Mouse (Mus musculus) left cerebral cortex, postnatal 14 days (tissue): Measurements from ENCODE around the gene Cdk6. TPM values are rescaled to one million over a fixed set of nuclear protein-coding genes. Genes with fewer than 3 reads are reported as not detected.
A peak's percentile ranks its signal among the peaks of the same experiment; 100 is the strongest.

ENCODE experiments used
- DNase-seq, 2 experiments: peaks; one replicate each; pipeline ENCODE4 v3.0.0; 2021 to 2022; ENCODE audit warnings: low spot score in 2 of 2, mixed read lengths in 1 of 2
- intact Hi-C: fragments of 180-260 bp; cut with DNase I; formaldehyde crosslinking; loops from one replicate; pipeline ENCODE4 v1.15.1; 2025
- total RNA-seq, 2 experiments: library from RNA; stranded (reverse); gene quantifications; 2 replicates each; pipeline ENCODE4 v1.2.3; 2021

Cdk6 gene
- total RNA-seq, 2 experiments from 2014 or later: 7.5 to 8.6 TPM

DNA sequence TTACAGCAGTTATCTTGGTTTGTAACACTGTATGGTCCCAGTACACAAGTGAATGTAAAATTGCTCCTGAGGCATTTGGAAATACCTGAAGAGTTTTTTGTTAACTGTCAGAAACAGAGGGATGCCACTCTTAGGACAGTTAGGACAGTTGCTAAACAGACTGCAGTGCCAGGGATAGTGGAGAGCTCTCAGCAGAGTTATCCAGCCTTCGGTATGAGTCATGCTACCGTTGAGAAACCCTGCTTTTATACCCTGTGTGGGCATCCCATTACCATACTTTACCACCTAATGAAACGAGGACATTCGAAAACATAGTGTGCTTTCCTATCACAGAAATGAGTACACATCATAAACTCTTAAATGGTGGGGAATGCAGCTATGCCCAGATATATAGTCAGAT, 25.8 kb downstream of the Cdk6 start:
- no peak for DNase-seq
- intact Hi-C loops: no loop called here

DNA sequence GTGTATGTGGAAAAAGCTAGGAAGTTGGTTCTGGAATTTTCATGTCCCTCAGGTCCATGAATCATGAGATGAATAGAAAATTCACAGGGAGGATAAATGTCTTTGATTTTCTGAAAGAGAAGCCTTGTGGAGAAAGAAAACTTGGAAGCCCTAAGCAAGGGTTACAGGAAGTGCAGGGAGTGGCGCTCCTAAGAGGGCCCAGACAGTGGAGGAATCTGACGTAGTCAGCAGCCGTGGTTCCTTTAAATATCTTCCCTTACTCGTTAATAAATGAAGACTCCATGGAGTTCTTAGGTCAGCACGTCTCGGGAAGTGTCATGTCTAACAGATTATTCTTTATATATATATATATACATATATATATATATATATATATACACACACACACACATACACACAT, 28.0 kb downstream of the Cdk6 start:
- no peak for DNase-seq
- intact Hi-C loops: no loop called here

DNA sequence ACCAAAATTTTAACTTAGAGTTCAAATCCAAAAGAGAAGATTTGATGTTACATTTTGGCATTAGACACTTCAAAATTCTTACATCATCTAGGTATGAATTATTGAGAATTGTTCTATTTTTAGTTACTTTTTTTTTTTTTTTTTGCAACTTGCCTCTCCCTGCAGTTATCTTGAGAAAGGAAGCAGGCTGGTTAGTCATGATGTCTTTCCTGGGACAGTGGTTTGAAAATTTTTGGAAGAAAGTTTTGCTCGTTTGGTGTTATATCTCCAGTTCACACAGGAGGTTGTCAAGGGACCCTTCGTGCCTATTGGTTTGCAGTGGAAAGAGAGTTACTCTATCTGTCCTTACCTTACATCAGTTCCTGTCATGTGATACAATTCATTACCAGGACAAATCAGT, 29.9 kb downstream of the Cdk6 start:
- intact Hi-C loops: no loop called here
- DNase-seq: no peak

DNA sequence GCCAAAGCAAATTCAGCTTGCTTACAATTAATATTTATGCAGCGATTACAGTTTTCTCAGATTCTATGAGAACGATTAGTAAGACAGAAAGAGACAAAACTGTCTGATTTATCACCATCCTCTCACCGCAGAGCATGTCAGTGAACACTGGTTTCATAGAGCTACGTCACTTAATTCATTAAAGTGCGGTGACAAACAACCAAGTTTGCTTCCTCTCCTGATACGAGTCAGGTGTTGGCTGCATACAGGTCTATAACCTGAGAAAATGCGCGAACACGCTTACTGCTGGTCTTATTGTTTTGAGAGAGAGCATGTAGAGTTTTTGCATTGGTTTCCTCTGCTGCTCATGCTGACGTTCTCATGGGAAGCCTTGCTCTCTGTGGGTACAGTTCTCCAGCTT, 31.9 kb downstream of the Cdk6 start:
- DNase-seq: no peak
- intact Hi-C loops: no loop called here

DNA sequence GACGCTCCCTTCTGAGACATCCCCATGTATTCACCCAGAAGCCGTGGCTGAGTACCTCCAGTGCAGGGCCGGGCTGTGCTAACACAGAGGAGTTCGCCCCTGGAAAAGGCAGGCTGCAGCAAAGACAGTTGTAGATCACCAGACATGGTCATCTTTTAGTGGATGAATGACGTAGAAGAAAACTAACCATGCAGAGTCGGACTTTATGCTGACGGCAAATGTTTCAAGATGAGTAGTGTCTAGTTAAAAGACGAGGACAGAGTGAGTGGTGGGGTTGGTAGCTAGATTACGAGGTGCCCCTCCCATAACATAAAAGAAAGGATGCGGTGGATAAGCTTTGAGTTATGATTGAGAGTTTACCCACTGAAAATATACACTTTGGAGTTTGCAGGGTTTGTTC, 33.5 kb downstream of the Cdk6 start:
- intact Hi-C loops: no loop called here
- DNase-seq: no peak

DNA sequence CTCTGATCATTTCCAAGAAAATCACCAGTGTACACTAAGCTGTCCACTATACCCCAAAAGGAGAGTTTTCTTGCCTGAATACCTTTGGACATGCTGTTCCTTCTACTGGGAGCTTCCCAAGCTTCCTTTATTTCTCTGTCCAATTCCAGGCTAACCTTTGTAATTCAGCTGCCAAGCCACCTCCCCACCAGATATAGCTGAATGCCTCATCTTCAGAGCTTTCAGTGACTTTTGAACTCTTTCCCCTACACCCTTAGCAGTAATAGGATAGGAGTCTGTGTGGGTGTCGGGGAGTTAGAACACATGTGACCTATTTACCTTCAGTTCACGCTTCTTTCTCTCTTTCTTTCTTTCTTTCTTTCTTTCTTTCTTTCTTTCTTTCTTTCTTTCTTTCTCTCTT, 34.9 kb downstream of the Cdk6 start:
- DNase-seq: no peak
- intact Hi-C loops: no loop called here

DNA sequence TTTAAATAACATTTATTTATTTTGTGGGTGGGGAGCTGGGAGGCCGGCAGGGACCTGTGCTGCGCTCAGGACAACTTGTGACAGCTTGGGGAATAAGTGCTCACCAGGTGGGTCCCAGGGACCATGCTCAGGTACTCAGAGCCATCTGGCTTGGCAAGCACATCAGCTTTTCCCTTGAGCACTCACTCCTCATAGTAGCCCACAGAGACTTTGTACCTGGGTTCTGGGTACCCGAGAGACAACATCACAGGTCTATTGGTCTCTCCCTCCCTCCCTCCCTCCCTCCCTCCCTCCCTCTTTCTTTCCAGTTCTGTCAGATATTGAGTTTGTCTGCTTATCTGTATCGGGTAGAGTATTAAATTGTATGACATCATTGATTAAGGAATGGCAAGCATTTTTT, 38.0 kb downstream of the Cdk6 start:
- intact Hi-C loops: no loop called here
- DNase-seq: no peak

DNA sequence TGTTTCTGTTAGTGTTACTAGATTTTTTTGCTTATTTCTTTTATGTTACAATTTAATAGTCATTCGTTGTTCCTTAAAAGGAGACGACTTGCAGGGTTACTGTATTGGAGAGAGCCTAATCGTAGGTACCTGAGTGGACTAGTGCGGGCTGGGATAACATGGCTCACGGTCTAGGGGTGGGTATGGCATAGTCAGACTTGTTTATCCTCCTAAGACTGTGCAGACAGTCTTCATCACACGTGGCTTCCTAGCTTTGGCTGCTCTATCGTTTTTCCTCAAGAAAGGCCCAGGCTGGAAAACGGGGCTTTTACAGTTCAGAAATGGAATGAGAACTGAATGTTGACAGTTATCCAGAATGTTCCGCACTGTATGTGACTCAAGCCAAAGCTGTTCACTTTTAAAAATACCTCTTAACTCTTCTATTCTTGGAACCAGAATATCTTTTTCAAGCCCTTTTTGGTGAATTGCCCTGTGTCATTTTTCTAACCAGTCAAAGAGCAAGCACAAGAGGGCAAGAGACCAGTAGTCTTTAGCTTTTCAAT, 39.5 kb downstream of the Cdk6 start:
- intact Hi-C loops: loop anchor here (10.0 kb wide), 1 partner anchor 54 kb away; no protein-coding TSS in a partner anchor
- peak in 1 of 2 experiments; percentile 34 for DNase-seq

DNA sequence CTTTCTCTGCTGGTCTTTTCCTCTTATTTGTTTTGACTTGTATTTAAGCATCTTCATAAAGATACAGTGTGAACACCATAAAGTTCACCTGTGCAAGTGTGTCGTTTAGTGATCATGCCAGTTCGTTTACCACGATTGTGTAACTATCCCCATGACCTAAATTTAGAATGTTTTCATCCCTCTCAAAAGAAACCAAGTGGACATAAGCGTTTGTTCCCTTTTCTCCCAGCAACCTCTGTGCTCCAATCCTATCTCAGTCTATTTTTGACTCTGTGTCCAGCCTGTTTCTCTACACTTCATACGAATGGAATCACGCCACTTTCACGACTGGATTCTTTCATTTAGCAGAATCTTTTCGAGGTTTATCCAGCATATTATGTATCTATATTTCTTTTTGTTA, 40.5 kb downstream of the Cdk6 start:
- intact Hi-C loops: loop anchor here (10.0 kb wide), 1 partner anchor 53 kb away; no protein-coding TSS in a partner anchor
- DNase-seq: no peak

DNA sequence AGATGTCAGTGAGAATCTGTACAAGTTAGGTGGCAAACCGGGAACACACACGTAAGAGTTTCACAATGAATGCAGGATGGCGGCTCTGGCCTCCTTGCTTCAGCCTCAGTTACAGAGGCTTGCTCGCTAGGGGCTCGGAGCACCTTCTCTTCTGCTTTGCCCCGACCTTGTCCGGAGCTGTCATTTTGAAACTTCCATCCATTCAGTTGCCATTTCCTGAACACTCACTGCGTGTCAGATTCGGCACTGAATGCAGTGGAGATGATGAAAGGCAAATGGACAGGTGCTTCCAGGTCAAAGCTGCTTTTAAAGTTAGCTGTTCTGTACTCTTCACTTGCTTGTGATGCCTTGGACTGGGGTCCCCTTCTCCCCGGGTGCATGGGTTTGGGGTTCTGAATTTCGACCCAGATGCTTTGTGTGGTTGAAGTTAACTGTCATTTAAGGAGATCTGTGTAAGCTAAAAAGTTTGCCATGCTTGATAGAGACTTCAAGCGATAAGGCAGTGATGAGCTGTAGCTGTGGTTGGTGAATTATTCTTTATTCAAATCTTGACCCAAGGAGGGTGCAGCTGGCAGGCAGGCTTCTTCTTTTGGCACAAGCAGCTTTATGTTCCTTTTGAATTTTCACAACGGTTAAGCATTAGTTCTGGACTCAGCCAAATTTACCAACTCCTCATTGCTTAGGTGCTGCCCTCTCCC, 41.2 kb downstream of the Cdk6 start:
- intact Hi-C loops: loop anchor here (10.0 kb wide), 1 partner anchor 52 kb away; no protein-coding TSS in a partner anchor
- no peak for DNase-seq

DNA sequence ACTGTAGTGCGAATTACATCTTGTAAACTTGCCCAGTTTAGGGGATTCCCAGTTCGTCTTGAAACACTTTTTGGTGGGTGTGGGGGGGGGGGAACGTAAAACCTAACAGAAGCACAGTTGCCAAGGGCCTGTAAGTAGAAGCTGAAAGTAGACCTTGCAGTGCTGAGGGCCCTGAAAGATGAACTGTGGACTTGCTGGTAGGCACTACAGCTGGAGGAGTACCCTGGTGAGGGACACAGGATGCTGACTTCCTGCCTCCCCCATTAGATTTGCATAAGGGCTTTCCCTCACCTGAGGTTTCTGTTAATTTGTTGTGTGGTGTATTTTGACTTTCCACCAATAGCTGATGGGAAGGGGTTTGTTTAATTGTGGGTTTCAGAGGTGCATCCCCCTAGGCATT, 42.3 kb downstream of the Cdk6 start:
- DNase-seq: no peak
- intact Hi-C loops: loop anchor here (10.0 kb wide), 1 partner anchor 51 kb away; no protein-coding TSS in a partner anchor

DNA sequence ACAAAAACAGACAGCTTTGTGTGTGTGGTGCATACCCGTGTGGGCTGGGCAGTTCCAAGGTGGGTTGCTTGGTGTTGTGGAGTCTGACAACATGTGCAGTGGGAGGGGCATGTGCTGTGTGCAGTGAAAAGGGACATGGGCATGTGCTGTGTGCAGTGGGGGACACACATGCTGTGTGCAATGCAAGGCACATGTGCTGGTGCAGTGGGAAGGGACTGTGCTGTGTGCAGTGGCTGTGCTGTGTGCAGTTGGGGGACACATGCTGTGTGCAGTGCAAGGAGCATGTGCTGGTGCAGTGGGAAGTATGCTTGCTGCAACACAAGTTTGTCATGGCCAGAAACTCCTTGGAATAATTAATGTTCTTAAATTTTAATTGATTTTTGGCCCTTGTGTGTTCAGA, 43.8 kb downstream of the Cdk6 start:
- intact Hi-C loops: loop anchor here (10.0 kb wide), 1 partner anchor 50 kb away; no protein-coding TSS in a partner anchor
- DNase-seq: no peak

DNA sequence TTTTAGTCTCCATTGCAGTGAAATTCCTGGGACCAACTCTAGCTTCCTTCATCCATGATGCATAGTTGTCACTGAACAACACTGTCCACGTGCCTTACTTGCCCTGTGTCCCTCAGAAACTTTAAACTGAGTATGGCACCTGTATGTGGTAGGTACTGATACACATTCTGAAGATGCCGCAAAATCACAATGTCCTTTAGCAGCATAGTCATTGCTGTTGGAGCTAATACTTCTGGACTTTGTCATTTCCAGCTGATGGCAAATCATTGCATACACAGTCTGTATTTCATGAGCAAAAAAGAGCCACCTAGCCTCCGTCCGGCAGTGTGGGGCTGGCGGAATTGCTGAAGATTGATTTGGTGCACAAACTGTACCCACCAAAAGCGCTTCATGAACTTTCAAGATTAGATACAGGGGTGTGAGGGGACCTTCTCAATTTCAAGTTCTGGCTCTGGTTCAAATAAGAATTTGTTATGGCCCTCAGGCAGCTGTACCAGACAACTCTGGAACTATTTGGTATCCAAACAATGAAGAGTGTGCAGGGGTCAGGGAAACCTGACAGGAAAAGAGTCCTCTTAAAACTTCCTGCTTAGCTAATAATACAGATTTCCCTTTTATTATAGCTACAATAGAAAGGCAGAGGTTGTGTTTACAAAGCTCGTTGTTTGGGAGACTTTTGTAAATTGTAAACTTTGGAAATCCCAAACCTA, 44.9 kb downstream of the Cdk6 start:
- intact Hi-C loops: loop anchor here (10.0 kb wide), 1 partner anchor 49 kb away; no protein-coding TSS in a partner anchor
- no peak for DNase-seq

DNA sequence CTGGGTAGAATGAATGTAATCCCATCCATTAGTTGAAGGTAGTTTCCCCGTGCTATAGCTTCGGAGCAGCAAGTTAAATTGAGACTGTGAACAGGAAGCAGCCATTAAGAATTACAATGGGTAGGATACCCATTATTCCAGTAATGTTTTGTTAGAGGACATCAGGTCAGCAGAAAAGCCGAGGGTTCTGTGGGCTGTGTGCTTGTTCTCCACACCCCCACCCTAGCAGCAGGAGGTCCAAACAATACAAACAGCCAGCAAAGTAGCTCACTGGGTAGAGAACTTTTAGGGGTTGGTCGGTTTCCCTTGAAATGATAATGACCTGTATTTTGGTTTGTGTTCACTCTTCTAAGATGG, 45.4 kb downstream of the Cdk6 start:
- no peak for DNase-seq
- intact Hi-C loops: loop anchor here (10.0 kb wide), 1 partner anchor 48 kb away; no protein-coding TSS in a partner anchor

DNA sequence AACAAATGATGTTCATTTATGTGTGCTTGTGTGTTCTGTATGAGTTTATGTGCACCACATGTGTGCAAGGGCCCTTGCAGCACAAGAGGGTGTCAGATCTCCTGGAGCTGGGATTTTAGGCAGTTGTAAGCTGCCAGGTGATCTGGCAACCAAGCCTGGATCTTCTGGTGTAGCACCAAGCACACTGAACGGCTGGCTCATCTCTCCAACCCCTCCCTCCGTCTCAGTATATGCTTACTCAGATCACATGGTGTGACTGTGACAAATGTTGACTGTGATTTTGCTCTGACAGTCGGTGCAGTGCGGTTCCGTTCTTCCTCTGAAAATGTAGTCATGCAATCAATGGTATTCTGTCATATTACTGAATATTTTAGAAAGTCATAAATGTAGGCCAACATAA, 45.9 kb downstream of the Cdk6 start:
- no peak for DNase-seq
- intact Hi-C loops: loop anchor here (10.0 kb wide), 1 partner anchor 48 kb away; no protein-coding TSS in a partner anchor

DNA sequence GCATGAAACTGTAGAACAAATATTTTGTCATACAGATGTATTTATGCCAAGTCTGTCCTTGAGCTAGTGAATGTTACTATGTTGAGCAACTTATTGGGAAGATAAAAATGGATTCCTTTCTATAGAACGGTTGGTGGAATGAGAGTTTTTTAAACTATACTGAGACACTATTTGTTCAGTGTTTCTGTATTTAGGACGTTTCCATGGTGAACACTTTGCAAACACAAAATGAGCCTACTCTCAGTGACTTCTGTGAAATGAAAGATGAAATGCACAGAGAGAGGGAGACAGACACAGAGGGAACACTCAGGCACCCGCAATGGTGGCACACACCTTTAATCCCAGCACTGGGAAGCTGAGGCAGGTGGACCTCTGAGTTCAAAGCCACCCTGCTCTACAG, 51.6 kb downstream of the Cdk6 start:
- intact Hi-C loops: no loop called here
- DNase-seq: peak in 1 of 2 experiments; percentile 38

DNA sequence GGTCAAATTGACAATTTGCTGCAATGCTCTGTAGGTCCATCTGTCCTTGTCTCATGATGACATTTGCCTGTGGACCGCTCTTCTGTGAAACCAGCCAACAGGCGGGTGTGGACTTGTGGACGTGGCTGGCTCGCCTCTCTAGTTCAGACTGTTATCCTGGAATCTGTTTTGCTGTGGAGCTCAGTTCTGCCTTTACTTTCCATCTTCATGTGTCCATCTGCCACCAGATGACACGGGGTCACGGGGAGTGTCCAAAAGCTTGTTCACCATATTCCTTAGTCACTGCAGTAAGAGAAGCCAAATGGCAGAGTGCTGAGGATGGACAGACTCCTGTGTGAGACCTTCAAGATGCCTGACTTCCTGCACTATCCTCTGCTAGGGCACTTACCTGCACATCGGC, 52.9 kb downstream of the Cdk6 start:
- DNase-seq: no peak
- intact Hi-C loops: no loop called here

DNA sequence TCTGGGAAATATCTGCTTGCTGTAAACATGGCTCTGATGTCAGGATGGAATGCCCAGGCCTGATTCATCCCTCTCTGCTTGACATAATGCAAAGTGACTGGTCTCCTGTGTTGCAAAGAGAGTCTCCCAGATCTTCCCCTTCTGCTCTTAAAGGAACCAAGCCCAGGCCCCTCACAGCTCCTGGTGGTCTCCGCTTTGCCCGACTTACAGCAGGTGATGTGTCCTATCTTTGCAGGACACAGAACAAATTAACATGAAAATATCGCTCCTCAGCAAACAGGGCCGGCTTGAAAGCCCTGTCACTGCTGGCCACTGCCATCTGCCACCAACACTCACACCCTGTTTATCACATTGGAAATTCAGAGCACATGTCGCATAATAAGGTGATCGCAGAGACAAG, 53.7 kb downstream of the Cdk6 start:
- no peak for DNase-seq
- intact Hi-C loops: no loop called here

DNA sequence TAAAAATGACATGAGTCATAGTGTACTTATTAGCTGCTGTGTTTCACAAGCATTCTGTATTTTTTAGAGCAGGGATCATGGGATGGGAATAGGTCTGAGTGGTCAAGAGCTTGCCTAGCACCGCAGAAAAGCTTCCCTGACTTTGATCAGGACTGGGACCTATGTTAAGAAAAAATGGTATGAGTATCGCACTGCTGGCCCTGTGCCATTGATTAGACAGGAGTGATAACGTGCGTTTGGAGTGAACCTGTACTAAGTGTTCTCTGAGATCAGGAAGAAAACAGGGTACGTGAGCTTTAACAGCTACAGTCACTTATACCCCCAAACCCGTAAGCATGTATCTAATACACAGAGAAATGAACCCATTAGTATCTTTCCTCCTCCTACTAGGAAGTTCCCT, 54.9 kb downstream of the Cdk6 start:
- intact Hi-C loops: no loop called here
- DNase-seq: no peak

DNA sequence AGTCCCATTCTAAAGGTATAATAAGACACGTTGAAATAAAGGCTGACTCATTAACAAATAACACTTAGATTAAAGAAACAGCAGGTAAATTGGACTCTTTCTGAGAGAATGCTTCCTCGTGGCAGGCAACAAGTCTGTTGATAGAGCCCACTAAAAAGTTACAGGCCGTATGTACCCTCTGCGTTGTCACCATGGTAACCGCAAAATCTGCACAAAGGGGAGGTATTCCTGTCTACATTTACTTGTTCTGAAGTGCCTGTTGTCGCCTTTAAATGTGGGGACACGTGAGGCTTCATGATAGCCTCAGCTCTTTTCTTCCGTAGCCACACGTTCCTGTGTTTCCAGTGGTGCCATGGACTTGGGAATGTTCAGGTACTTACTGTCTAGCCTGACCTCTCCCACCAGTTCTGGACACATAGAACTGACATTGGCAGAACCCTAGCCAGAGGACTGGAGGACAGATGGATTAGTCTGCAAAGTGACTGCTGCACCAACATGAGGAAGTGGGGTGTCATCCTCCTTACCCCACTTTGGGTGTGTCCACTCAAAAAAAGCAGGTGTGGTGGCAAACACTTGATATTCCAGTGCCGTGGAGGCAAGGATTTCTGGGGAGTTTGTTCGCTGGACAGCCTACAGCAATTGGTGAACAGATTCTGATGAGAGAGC, 55.8 kb downstream of the Cdk6 start:
- DNase-seq: no peak
- intact Hi-C loops: no loop called here
